Mouse (Mus musculus): Measurements from ENCODE around the gene Ubald1. TPM values are rescaled to one million over a fixed set of nuclear protein-coding genes. Genes with fewer than 3 reads are reported as not detected.

Gene Ubald1
- polyA plus RNA-seq, 1 experiment = 39.2 TPM

- no peak for DNase-seq
- Histone ChIP-seq H3K27me3 (replicated peaks; ENCODE audit: control insufficient read depth, insufficient read depth, low read length) (no peaks in the 10 kb centered on the region), H3K36me3 (ENCODE audit: control insufficient read depth, insufficient read depth, low read length) (no peaks in the 10 kb centered on the region), H3K4me3 (ENCODE audit: insufficient read depth, low read depth, low read length) (no peak overlapping the region), H3K4me1 (ENCODE audit: control insufficient read depth, insufficient read depth, low read length) (no peaks in the 10 kb centered on the region), H3K27ac (ENCODE audit: insufficient read depth, low read depth, low read length) (no peak overlapping the region)
- 75% methylated on average over 5 of the region's 5 CpGs for WGBS
- TF ChIP-seq CTCF (conservative IDR thresholded peaks at IDR 0.05; ENCODE audit: insufficient read depth, insufficient read length, low read depth, low read length) (no peak), POLR2A (IDR thresholded peaks at IDR 0.05; ENCODE audit: low read depth, low read length) (no peak)
Observed at GRCm38 (mm10) chr16:4850938-4851628, 29.0 kb downstream of the Ubald1 start.

- Histone ChIP-seq H3K36me3 (ENCODE audit: control insufficient read depth, insufficient read depth, low read length) (no peaks in the 10 kb centered on the region), H3K27me3 (replicated peaks; ENCODE audit: control insufficient read depth, insufficient read depth, low read length) (no peaks in the 10 kb centered on the region), H3K4me3 (ENCODE audit: insufficient read depth, low read depth, low read length) (no peak overlapping the region), H3K4me1 (ENCODE audit: control insufficient read depth, insufficient read depth, low read length) (no peaks in the 10 kb centered on the region), H3K27ac (ENCODE audit: insufficient read depth, low read depth, low read length) (no peak overlapping the region)
- TF ChIP-seq POLR2A (IDR thresholded peaks at IDR 0.05; ENCODE audit: low read depth, low read length) (no peak), CTCF (conservative IDR thresholded peaks at IDR 0.05; ENCODE audit: insufficient read depth, insufficient read length, low read depth, low read length) (no peak)
- DNase-seq = no peak
- WGBS = 75% methylated on average over 7 of the region's 7 CpGs
Observed at GRCm38 (mm10) chr16:4850361-4850760, 29.8 kb downstream of the Ubald1 start.

GRCm38 (mm10) chr16:4848090-4848489 lies 32.0 kb downstream of the Ubald1 start:
- Histone ChIP-seq H3K4me3 (ENCODE audit: insufficient read depth, low read depth, low read length) (no peak overlapping the region), H3K4me1 (ENCODE audit: control insufficient read depth, insufficient read depth, low read length) (no peaks in the 10 kb centered on the region), H3K36me3 (ENCODE audit: control insufficient read depth, insufficient read depth, low read length) (no peaks in the 10 kb centered on the region), H3K27ac (ENCODE audit: insufficient read depth, low read depth, low read length) (no peak overlapping the region), H3K27me3 (replicated peaks; ENCODE audit: control insufficient read depth, insufficient read depth, low read length) (no peaks in the 10 kb centered on the region)
- whole genome bisulfite sequencing = 83% methylated on average over 2 of the region's 2 CpGs
- no peak for DNase-seq
- TF ChIP-seq POLR2A (IDR thresholded peaks at IDR 0.05; ENCODE audit: low read depth, low read length) (no peak), CTCF (conservative IDR thresholded peaks at IDR 0.05; ENCODE audit: insufficient read depth, insufficient read length, low read depth, low read length) (no peak)

- Histone ChIP-seq H3K27ac (ENCODE audit: insufficient read depth, low read depth, low read length) (no peak overlapping the region), H3K4me3 (ENCODE audit: insufficient read depth, low read depth, low read length) (no peak overlapping the region), H3K27me3 (replicated peaks; ENCODE audit: control insufficient read depth, insufficient read depth, low read length) (no peaks in the 10 kb centered on the region), H3K36me3 (ENCODE audit: control insufficient read depth, insufficient read depth, low read length) (no peaks in the 10 kb centered on the region), H3K4me1 (ENCODE audit: control insufficient read depth, insufficient read depth, low read length) (no peaks in the 10 kb centered on the region)
- WGBS = 74% methylated on average over 3 of the region's 3 CpGs
- TF ChIP-seq CTCF (conservative IDR thresholded peaks at IDR 0.05; ENCODE audit: insufficient read depth, insufficient read length, low read depth, low read length) (no peak), POLR2A (IDR thresholded peaks at IDR 0.05; ENCODE audit: low read depth, low read length) (no peak)
- DNase-seq = no peak
Observed at GRCm38 (mm10) chr16:4847041-4847440, 33.1 kb downstream of the Ubald1 start.

GRCm38 (mm10) chr16:4840231-4840630 lies 39.9 kb downstream of the Ubald1 start:
- no peaks in the 10 kb centered on the region for H3K27me3 ChIP-seq (replicated peaks; ENCODE audit: control insufficient read depth, insufficient read depth, low read length)
- TF ChIP-seq POLR2A (IDR thresholded peaks at IDR 0.05; ENCODE audit: low read depth, low read length) (no peak), CTCF (conservative IDR thresholded peaks at IDR 0.05; ENCODE audit: insufficient read depth, insufficient read length, low read depth, low read length) (no peak)
- H3K27ac ChIP-seq (ENCODE audit: insufficient read depth, low read depth, low read length) = no peak overlapping the region
- no peak overlapping the region for H3K4me3 ChIP-seq (ENCODE audit: insufficient read depth, low read depth, low read length)
- DNase-seq = no peak
- no peaks in the 10 kb centered on the region for H3K36me3 ChIP-seq (ENCODE audit: control insufficient read depth, insufficient read depth, low read length)
- 81% methylated on average over 8 of the region's 8 CpGs for WGBS
- H3K4me1 ChIP-seq (ENCODE audit: control insufficient read depth, insufficient read depth, low read length) = no peaks in the 10 kb centered on the region

- H3K27ac ChIP-seq (ENCODE audit: insufficient read depth, low read depth, low read length) = no peak overlapping the region
- TF ChIP-seq CTCF (conservative IDR thresholded peaks at IDR 0.05; ENCODE audit: insufficient read depth, insufficient read length, low read depth, low read length) (no peak), POLR2A (IDR thresholded peaks at IDR 0.05; ENCODE audit: low read depth, low read length) (no peak)
- no peaks in the 10 kb centered on the region for H3K4me1 ChIP-seq (ENCODE audit: control insufficient read depth, insufficient read depth, low read length)
- H3K27me3 ChIP-seq (replicated peaks; ENCODE audit: control insufficient read depth, insufficient read depth, low read length) = no peaks in the 10 kb centered on the region
- WGBS = 81% methylated on average over 3 of the region's 3 CpGs
- H3K36me3 ChIP-seq (ENCODE audit: control insufficient read depth, insufficient read depth, low read length) = no peaks in the 10 kb centered on the region
- DNase-seq = no peak
- H3K4me3 ChIP-seq (ENCODE audit: insufficient read depth, low read depth, low read length) = no peak overlapping the region
Observed at GRCm38 (mm10) chr16:4839552-4839951, 40.6 kb downstream of the Ubald1 start.

- WGBS = 80% methylated on average over 3 of the region's 3 CpGs
- H3K27me3 ChIP-seq (replicated peaks; ENCODE audit: control insufficient read depth, insufficient read depth, low read length) = no peaks in the 10 kb centered on the region
- no peak for DNase-seq
Observed at GRCm38 (mm10) chr16:4837631-4838030, 42.5 kb downstream of the Ubald1 start.

More at GRCm38 (mm10) chr16:4837631-4838030, 42.5 kb downstream of the Ubald1 start:
- no peak overlapping the region for H3K27ac ChIP-seq (ENCODE audit: insufficient read depth, low read depth, low read length)
- no peaks in the 10 kb centered on the region for H3K36me3 ChIP-seq (ENCODE audit: control insufficient read depth, insufficient read depth, low read length)
- H3K4me3 ChIP-seq (ENCODE audit: insufficient read depth, low read depth, low read length) = no peak overlapping the region
- TF ChIP-seq POLR2A (IDR thresholded peaks at IDR 0.05; ENCODE audit: low read depth, low read length) (no peak), CTCF (conservative IDR thresholded peaks at IDR 0.05; ENCODE audit: insufficient read depth, insufficient read length, low read depth, low read length) (no peak)
- no peaks in the 10 kb centered on the region for H3K4me1 ChIP-seq (ENCODE audit: control insufficient read depth, insufficient read depth, low read length)

All from kidney, adult 2 months (tissue).